Mouse (Mus musculus): ENCODE measurements around the gene Ncoa4.

Ncoa4 gene

DNA sequence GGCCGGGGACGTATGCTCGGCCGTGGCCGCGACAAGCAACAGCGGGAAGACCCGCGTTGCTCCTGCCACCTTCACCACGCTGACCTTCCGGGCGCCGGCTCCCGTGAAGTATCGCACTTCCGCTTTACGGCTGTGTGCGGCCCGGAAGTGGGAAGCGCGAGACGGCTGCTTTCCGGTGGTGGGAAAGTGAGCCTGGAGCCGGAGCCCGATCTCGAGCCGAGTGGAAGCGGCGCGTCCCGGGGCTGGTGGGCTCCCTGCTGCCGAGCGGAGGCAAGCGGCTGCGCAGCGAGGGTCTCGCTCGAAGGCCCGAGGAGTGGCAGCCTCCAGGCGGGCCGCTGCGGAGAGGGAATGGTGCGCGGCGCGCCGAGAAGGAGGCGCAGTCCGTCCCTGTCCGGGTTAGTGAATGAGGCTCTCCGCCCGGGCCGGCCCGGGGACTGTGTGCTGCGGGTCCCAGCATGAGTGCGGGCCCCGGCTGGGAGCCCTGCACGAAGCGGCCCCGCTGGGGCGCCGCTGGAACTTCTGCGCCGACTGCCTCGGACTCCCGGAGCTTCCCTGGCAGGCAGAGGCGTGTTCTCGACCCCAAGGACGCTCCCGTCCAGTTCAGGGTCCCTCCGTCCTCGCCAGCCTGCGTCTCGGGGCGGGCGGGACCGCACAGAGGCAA is 42.3 kb downstream of the Ncoa4 start, which contains the start of the genes Timm23 and Parg:
Gene Timm23 (minus strand): TSS at position 108 of the 661 bp plus-strand sequence.
Gene Parg (plus strand): TSS at position 159 of the 661 bp plus-strand sequence.
- DNase-seq = peak; percentile 82

DNA sequence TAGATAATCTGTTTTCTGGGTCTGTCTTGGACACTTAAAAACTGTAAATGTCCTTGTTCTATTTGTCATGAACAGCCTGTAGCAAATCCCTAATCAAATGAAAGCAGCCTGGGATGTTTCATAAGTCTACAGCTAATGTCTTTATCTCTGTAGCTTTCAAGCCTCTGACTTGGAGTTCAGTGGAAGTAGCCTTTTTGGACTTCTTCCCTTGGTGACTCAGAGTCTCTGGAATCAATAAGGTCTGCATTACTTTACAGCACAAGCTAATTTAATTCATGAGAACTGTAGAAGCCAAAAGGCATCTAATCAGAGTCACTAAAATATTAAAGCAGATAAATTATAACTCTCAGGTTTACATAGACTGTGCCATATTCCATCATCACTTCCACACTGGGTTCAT is 66.9 kb downstream of the Ncoa4 start:
- DNase-seq = no peak

DNA sequence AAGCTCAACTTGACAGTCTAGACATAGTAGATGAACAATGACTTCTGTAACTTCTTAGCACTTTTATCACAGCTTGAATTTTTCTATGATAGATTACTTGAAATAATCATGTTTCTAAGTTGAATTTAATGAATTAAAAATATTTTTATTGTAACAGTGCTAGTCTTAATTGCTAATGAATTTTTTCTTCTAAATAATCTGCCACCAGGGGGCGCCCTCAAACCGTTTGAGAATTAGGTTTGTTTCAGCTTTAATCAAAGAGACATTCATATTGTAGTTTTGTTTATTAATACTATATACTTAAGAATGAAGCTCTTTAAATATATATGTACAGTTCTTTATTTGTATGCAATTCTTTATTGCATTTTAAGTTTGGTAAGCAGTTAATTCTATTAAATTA is 69.3 kb downstream of the Ncoa4 start:
- DNase-seq = no peak
